Mouse (Mus musculus) liver (tissue): ENCODE measurements around the gene Mtmr11.
"Not testable (repeated sequence)": the region's sequence is repeated elsewhere in the genome, so short reads cannot be mapped to it uniquely, and the experiment has no call there.

Experiments used
- DNase-seq: peaks from one replicate; pipeline ENCODE4 v3.0.0-alpha.2; 2020; ENCODE audit warnings: mixed read lengths

Mtmr11 gene

GRCm38 (mm10) chr3:96172197-96173178 is 10.7 kb downstream of the Mtmr11 start, which contains the start of gene Sf3b4:
Sf3b4 (plus strand) TSS chr3:96172332.
- peak; percentile 94 for DNase-seq

DNA sequence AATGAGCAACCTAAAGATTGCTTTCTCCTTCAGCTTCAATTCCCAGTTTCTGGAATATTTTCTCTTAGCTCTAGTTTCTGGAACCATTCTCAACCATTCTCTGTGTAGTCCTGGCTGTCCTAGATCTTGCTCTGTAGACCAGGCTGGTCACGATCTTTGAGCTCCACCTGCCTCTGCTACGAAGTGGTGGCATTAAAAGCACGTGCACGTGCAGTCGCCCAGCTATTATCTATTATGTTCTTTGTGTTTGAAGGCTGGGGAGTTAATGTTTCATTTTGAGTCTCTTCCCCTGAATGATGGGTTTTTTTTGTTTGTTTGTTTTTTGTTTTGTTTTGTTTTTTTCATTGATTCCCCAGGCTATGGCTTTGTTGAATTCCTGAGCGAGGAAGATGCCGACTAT is 11.4 kb downstream of the Mtmr11 start:
- no peak for DNase-seq

- not testable (repeated sequence) for DNase-seq
Observed at GRCm38 (mm10) chr3:96174042-96174441, 12.2 kb downstream of the Mtmr11 start.

- DNase-seq = no peak
Observed at GRCm38 (mm10) chr3:96175251-96175650, 13.4 kb downstream of the Mtmr11 start.

DNA sequence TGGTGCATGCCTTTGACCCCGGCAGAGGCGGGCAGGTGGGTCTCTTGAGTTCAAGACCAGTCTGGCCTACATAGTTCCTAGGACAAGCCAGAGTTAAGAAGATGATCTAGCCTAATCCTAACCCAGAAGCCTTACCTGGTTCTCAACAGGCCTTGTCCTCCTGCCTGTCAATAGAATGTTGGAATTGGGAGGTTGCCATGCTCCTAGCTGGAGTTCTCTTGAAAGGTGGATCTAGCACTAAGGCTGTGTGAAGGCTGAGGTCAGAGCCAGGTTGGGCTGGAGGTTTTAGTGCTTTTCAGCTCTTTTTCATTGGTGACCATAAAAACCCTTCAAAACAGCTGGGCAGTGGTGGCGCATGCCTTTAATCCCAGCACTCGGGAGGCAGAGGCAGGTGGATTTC is 16.6 kb downstream of the Mtmr11 start:
- DNase-seq = no peak

- DNase-seq = no peak
Observed at GRCm38 (mm10) chr3:96178902-96179301, 17.1 kb downstream of the Mtmr11 start.

DNA sequence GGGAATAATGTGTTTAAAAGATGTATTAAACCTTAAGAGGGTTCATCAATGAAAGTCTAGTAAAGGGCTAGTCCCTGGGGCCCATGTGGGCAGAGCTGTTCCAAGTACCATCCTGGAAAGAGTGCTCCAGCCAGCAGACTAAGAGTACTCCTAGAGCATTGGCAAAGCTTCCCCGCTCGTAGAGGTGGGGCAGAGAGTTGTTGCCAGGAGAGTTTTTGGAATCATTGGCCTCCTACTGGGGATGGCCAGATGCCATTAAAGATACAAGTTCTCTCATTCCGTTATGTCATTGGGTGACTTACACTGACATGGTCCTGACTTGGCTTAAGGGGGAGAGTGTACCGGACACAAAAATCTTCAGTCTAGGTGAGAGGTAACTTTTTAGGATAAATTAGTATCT is 17.7 kb downstream of the Mtmr11 start:
- DNase-seq = no peak

DNA sequence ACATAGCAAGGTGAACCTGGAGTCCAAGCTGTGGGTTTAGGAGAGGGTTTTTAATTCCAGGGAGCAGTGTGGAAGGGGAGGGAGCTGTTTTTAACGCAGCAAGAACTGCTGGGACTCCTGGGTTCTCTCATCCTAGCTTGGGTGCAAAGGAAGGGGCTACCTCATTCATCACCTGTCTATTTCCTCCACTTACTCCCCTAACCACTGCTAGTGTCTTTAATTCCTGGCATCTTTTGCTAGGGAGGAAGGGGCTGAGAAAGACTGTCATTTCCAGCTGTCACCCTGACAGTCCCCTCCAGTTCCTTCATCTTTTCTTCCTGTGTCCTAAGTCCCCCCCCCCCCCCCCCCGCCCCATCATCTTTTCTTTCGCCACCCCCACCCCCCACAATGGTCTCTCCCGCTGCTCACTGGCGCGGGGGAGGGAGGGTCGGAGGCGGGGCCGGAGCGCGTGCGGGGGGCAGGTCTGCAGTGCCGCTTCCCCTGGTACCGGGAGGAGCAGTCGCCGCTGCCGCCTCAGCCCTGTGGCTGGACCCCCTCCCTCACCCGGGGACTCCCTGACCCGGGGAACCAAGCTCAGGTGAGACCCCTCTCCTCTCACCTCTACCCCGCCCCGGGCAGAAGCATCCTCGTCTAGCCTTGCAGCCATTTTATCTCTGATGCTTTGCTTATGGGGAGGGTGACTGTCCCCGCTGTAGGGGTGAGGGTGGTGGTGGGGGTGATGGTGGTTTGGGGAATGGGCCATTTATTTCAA is 19.1 kb downstream of the Mtmr11 start, which contains the start of gene Sv2a:
Sv2a (plus strand) TSS at position 425 of the 751 bp plus-strand sequence.
- peak; percentile 47 for DNase-seq

- no peak for DNase-seq
Observed at GRCm38 (mm10) chr3:96181510-96182381, 19.9 kb downstream of the Mtmr11 start.

GRCm38 (mm10) chr3:96182382-96182776 is 20.6 kb downstream of the Mtmr11 start:
- DNase-seq = no peak

GRCm38 (mm10) chr3:96192977-96193376 is 31.2 kb downstream of the Mtmr11 start:
- no peak for DNase-seq

- no peak for DNase-seq
Observed at GRCm38 (mm10) chr3:96194966-96195365, 33.2 kb downstream of the Mtmr11 start.

DNA sequence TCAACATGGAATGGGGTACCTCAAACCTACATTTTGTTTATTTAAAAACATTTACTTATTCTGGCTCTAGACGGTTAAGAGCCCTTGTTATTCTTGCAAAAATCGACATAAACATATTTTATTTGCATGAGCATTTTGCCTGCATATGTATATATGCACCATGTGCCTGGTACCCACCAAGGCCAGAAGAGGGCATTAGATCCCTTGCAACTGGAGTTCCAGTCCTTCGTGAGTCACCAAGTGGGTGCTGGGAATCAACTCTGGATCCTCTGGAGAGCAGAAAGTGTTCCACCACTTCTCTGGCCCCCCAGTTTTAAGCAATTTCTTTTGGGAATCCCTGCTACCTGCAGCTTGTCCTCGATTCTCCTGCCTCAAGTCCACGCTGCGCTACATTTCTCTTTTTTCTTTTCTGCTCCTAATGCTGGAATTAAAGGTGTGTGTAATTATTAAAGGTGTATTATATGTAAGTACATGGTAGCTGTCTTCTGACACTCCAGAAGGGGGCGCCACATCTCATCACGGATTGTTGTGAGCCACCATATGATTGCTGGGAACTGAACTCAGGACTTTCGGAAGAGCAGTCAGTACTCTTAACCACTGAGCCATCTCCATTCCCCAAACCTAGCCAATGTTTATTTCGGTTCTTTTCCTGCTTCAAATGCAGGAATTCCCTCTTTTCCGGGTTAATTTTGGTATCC is 34.0 kb downstream of the Mtmr11 start:
- DNase-seq = no peak

DNA sequence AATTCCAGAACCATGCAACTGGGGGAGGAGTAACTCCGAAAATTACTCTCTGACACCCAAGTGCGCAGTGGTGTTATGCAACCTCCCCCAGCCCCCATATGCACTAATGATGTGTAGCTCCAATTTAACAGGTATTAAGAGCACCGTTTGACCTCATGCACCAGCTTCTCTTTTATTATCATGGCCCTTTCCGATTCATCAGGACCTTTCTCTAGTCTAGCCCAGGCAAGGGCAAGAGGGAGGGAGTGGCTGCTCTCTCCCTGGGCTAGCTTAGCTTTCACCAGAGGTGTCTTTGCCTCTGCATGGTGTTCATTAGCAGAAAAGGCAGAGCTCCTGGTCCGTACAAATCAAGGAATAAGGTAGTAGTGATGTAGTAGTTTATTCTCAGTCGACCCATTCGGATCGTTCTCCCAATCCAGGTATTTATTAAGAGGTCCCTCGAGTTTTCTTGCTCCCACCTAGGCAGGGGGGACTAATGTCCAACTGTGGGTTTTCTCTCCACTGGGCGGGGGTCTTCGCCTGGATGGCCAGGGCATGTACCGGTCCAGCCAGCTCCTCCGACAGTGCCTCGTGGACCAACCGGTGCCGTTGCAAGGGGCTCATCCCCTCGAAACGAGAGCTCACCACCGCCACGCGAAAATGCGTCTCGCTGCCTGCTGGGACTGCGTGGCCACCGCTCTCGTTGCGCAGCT is 34.8 kb downstream of the Mtmr11 start:
- DNase-seq = no peak

- peak; percentile 90 for DNase-seq
Observed at GRCm38 (mm10) chr3:96197129-96197749, 35.4 kb downstream of the Mtmr11 start.

DNA sequence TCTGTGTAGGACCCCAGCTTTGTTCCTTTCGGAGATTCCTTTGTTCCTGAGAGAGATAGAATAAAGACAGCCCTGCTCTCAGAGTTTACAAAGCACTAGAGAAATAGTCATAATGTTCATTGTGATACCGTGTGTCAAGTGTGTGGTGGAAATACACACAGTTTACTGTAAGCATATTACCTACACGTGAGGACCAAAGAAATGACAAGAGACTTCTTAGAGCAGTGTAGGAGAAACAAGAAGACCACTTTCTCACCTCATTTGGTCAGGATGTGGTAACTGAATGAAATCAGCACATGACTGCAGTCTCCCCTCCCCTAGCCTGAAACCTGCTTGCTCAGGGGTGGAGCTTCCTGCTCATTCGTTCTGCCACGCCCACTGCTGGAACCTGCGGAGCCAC is 36.4 kb downstream of the Mtmr11 start:
- DNase-seq = peak; percentile 27

- DNase-seq = not testable (repeated sequence)
Observed at GRCm38 (mm10) chr3:96198601-96199251, 36.9 kb downstream of the Mtmr11 start.

GRCm38 (mm10) chr3:96199731-96200130 is 37.9 kb downstream of the Mtmr11 start:
- DNase-seq = no peak

- DNase-seq = no peak
Observed at GRCm38 (mm10) chr3:96207819-96208218, 46.0 kb downstream of the Mtmr11 start.

DNA sequence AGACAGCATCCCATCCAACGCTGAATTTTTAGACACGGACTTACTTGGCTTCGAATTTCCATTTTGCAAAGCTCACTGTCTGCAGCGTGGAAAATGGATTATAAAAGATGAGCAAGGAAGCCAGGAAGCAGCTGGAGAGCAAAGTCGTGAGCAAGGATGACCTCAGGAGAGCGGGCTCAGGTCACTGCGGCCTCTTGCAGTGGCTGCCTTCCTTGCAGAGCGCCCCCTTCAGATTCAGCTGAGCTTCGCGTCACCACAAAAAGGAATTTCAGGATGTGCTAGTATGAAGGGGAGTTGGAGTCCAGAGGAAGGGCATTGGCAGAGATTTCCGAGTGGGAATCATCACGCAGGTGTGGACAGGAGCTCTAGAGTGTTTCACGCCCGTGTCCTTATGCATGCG is 47.4 kb downstream of the Mtmr11 start:
- no peak for DNase-seq
